Mouse (Mus musculus) layer of hippocampus, postnatal 14 days (tissue): ENCODE measurements around the gene Xpo4. TPM values are rescaled to one million over a fixed set of nuclear protein-coding genes. Genes with fewer than 3 reads are reported as not detected.
"Not testable (repeated sequence)": the region's sequence is repeated elsewhere in the genome, so short reads cannot be mapped to it uniquely, and the experiment has no call there.

Experiments used
- DNase-seq, 2 experiments: peaks; one replicate each; pipeline ENCODE4 v3.0.0; 2021 to 2022; ENCODE audit warnings: low spot score in 2 of 2, mixed read lengths in 1 of 2
- total RNA-seq, 2 experiments: library from RNA; stranded (reverse); gene quantifications; 2 replicates each; pipeline ENCODE4 v1.2.3; 2021

Gene Xpo4
- total RNA-seq, 2 experiments from 2014 or later: 13.0 to 14.1 TPM

DNA sequence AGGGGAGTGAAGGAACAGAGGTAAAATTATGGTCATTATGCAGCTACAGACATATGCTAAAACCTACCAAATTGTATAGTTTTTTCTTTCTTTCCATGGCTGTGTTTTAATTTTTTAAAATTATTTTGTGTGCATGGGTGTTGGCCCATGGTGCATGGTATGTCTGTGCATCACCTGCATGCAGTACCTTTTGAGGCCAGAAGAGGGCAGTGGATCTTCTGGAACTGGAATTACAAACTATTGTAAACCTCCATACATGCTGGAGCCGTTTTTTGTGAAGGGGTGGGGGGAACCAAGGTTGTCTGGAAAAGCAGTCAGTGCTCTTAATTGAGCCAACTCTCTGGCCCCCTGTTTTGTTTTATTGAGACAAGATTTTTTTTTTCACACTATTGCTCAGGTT is 19.3 kb upstream of the Xpo4 start:
- peak; percentile 46 to 59 for DNase-seq

- no peak for DNase-seq
Measured at GRCm38 (mm10) chr14:57682751-57683150, 17.5 kb upstream of the Xpo4 start.

GRCm38 (mm10) chr14:57679958-57680535 is 14.8 kb upstream of the Xpo4 start:
- DNase-seq: peak; percentile 80 to 91

GRCm38 (mm10) chr14:57679523-57679922 is 14.3 kb upstream of the Xpo4 start:
- DNase-seq: no peak

- no peak for DNase-seq
Measured at GRCm38 (mm10) chr14:57675481-57675880, 10.3 kb upstream of the Xpo4 start.

- no peak for DNase-seq
Measured at GRCm38 (mm10) chr14:57665628-57665950, 359 bp upstream of the Xpo4 start.

- peak in 1 of 2 experiments; percentile 13 for DNase-seq
Measured at GRCm38 (mm10) chr14:57664311-57664821, 864 bp downstream of the Xpo4 start.

DNA sequence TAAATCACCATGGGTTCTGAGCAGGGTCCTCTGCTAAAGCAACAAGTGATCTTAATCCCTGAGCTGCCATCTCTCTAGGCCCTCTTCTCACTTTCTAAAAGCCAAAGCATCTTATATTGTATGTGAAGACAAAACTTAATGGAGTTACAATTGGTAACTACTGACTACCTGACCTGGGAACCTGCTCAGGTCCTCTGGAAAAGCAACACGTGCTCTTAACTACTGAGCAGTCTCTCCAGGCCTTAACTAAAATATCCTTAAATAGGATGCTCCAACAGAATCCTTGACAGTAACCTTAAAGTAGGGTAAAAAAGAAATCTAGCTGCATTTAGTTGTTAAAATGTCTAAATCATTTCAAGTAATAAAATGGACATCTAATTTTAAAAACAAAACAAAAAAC is 1.6 kb downstream of the Xpo4 start:
- no peak for DNase-seq

DNA sequence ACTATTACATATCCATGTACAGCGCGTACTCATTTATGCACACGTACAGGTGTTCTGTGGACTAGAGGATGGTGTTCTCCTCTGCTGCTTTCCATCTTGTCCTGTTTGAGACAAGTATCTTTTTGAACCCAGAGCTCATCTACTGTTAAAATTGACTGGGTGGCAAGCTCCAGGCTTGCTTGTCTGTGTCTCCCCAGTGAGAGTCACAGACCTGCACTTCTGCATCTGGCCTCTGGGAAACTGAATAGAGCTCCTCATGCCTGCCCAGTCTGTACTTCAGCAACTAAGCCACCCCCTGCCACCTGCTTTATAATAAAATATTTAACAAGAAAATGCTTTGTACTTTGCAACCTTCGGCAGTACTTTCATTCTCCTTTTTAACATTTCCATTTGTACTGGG is 6.9 kb downstream of the Xpo4 start:
- DNase-seq: no peak

DNA sequence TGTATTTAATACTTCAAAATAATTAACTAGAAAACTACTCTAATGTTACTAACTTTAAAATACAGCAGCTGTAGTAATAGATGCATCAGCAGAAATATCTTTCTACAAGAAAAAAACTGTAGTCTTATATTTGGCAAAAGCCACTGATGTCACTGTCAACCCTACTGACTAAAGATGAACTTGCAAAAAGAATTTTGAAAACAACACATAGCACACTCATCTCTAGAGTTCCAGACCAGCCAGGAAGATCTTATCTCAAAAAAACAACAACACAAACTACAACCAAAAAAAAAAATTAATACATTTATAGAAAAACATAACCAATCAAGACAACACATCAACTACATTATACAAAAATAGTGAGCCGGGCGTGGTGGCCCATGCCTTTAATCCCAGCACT is 7.7 kb downstream of the Xpo4 start:
- no peak for DNase-seq

- DNase-seq: not testable (repeated sequence)
Measured at GRCm38 (mm10) chr14:57656519-57656918, 8.7 kb downstream of the Xpo4 start.

DNA sequence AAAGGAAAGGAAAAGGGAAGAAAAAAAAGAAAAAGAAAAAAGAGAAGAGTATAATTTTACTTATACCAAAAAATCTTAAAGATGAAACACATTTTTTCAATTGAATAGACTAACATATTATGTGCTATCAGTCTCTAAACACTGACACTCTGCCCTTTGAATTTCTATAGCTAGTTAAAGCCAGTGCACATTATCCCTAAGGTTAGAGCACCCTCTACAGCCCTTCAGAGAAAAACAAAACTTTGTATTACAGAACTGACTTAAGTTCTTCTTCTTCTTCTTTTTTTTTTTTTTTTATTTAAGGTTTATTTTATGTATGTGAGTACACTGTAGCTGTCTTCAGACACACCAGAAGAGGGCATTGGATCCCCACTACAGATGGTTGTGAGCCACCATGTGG is 15.7 kb downstream of the Xpo4 start:
- DNase-seq: no peak

- DNase-seq: no peak
Measured at GRCm38 (mm10) chr14:57646155-57646554, 19.1 kb downstream of the Xpo4 start.

GRCm38 (mm10) chr14:57639153-57639552 is 26.1 kb downstream of the Xpo4 start:
- no peak for DNase-seq

DNA sequence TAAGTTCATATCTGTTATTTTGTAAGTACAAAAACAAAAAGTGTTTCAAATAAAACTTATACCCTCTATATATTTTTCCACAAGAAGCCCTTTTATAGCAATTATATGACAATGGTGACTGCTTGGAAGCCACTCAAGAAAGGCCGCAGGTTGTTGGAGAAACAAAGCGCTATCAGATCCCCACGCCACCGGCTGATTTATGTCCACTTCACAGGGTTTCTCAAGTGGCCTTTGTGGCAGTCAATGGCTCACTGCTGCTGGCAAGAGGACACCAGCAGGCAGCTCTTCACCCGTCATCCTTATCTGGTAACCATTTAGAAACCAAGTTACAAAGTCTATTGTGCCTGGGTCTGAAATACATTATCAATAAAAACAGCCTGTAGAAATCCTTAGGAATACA is 31.1 kb downstream of the Xpo4 start:
- DNase-seq: no peak

DNA sequence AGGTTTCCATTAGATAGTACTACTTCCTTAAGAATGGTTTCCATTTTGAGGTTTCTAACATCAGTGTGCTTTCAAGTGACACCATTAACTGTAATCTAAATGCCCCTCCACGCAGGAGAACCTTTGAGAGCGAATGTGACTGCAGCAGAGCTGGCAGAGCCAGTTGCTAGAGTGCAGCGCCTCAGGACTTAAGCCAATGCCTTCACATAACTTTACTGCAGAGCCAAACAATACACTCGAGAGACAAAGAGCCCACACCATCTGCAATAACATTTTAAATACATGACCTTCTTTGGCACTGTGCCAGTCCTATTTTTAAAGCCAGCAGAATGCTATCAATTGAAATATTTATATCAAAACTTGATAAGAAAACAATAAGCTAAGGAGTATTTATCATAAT is 35.6 kb downstream of the Xpo4 start:
- no peak for DNase-seq

- DNase-seq: no peak
Measured at GRCm38 (mm10) chr14:57622934-57623333, 42.3 kb downstream of the Xpo4 start.

- DNase-seq: no peak
Measured at GRCm38 (mm10) chr14:57621699-57622098, 43.5 kb downstream of the Xpo4 start.

GRCm38 (mm10) chr14:57620598-57621236 is 44.5 kb downstream of the Xpo4 start:
- DNase-seq: no peak

DNA sequence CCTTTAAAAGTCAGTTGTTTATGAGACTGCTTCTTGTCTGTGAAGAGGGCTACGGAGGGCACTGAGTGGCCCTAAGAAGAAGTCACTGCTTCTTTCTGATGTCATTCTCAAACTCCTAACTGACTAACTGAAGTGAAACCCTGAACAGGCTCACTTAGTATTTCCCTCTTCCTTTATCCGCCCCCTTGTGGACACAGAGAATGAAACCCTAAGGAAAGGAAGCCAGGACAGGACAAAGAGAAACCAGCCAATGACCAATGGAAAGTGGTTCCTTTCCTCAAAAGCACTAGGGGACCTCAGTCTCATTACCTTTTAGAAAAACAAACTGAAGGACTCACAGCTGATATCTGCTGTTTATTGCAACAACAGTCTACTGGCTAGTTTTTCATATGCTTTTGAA is 45.7 kb downstream of the Xpo4 start:
- peak in 1 of 2 experiments; percentile 41 for DNase-seq

DNA sequence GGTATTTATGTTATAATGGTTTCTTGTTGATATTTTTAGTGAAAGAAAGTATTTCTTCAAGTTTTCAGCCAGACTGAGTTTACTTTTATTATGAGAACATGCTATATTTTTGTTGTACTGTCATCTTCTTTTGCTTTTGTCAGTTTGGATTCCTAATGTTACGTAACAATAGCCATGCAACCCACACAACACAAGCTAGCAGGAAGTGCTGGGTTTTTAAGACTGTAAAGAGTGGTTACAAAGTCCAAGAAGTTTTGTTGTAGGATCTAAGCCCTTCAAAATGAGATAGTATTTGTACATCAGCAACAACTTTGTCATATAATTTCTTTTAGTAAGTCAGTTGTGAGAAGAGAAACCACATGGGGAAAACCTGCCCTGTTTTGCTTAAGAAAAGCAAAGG is 47.6 kb downstream of the Xpo4 start:
- DNase-seq: no peak

GRCm38 (mm10) chr14:57616339-57616965 is 48.8 kb downstream of the Xpo4 start:
- no peak for DNase-seq

GRCm38 (mm10) chr14:57615828-57616227 is 49.4 kb downstream of the Xpo4 start:
- DNase-seq: no peak
